Mouse (Mus musculus) CH12.LX (cell line): ENCODE data around the gene Spen. TPM values are rescaled to one million over a fixed set of nuclear protein-coding genes. Genes with fewer than 3 reads are reported as not detected.

Experiments used
- DNase-seq: peaks from one replicate; pipeline ENCODE4 v3.0.0-alpha.2; 2013; ENCODE audit errors: extremely low read depth
- H3K27ac ChIP-seq: 2 replicates; pipeline ENCODE4 v1.5.1; 2012; ENCODE audit warnings: low read depth, mild to moderate bottlenecking, control low read depth, moderate library complexity; ENCODE audit not compliant: insufficient read depth
- H3K27me3 ChIP-seq: replicated peaks from 2 replicates; pipeline ENCODE3; 2012; ENCODE audit warnings: inconsistent platforms
- H3K36me3 ChIP-seq, 2 experiments: replicated peaks in 1 of 2; 2 replicates each; pipeline versions ENCODE3 to v1.6.1; 2012; ENCODE audit warnings: inconsistent platforms in 1 of 2, low read length in 1 of 2, mild to moderate bottlenecking in 1 of 2, mixed read lengths in 1 of 2, moderate library complexity in 1 of 2; ENCODE audit not compliant: control insufficient read depth in 1 of 2, insufficient read depth in 1 of 2
- H3K4me1 ChIP-seq, 2 experiments: 2 replicates each; pipeline ENCODE4 v1.6.1; 2012; ENCODE audit warnings: inconsistent platforms in 1 of 2, moderate library complexity in 1 of 2; ENCODE audit not compliant: insufficient read depth in 2 of 2, control insufficient read depth in 1 of 2
- H3K4me2 ChIP-seq: 2 replicates; pipeline ENCODE4 v1.6.1; 2012; ENCODE audit warnings: low read depth, mild to moderate bottlenecking, control low read depth; ENCODE audit not compliant: poor library complexity, insufficient read depth, severe bottlenecking
- H3K4me3 ChIP-seq, 3 experiments: fragments of 150-350 bp in 1 of 3; sonication (generic) in 1 of 3; replicated peaks in 1 of 3; 2 replicates each; pipeline versions ENCODE3 to v1.5.1; 2011 to 2012; ENCODE audit warnings: low read depth in 2 of 3, low read length in 2 of 3, mild to moderate bottlenecking in 2 of 3, moderate library complexity in 2 of 3, control low read depth in 1 of 3, improper control_type of control experiment in 1 of 3, inconsistent platforms in 1 of 3, mixed read lengths in 1 of 3; ENCODE audit not compliant: poor library complexity in 1 of 3
- H3K79me2 ChIP-seq: replicated peaks from 2 replicates; pipeline ENCODE4 v1.6.1; 2012; ENCODE audit warnings: mild to moderate bottlenecking, moderate library complexity; ENCODE audit not compliant: control insufficient read depth, poor library complexity, insufficient read depth, severe bottlenecking; ENCODE audit errors: extremely low read depth
- H3K9ac ChIP-seq: 2 replicates; pipeline ENCODE4 v1.6.1; 2012; ENCODE audit warnings: low read depth, mild to moderate bottlenecking, control low read depth, moderate library complexity; ENCODE audit not compliant: insufficient read depth
- H3K9me3 ChIP-seq: replicated peaks from 2 replicates; pipeline ENCODE3; 2012; ENCODE audit warnings: low read length, inconsistent platforms, mixed read lengths
- BHLHE40 ChIP-seq: IDR thresholded peaks from 2 replicates; pipeline ENCODE4 v1.6.1; 2011; ENCODE audit warnings: mild to moderate bottlenecking, low read depth, low read length, improper control_type of control experiment
- CHD1 ChIP-seq: IDR thresholded peaks from 2 replicates; pipeline ENCODE4 v1.6.1; 2012; ENCODE audit warnings: low read depth, low read length, improper control_type of control experiment, inconsistent platforms
- CHD2 ChIP-seq: IDR thresholded peaks from 2 replicates; pipeline ENCODE4 v1.6.1; 2011; ENCODE audit warnings: low read length, improper control_type of control experiment
- ELF1 ChIP-seq: IDR thresholded peaks from 2 replicates; pipeline ENCODE4 v1.6.1; 2014; ENCODE audit warnings: low read depth, mild to moderate bottlenecking, inconsistent platforms, low read length, improper control_type of control experiment
- ETS1 ChIP-seq: conservative IDR thresholded peaks from 2 replicates; pipeline ENCODE4 v1.6.1; 2012; ENCODE audit warnings: low read depth, mild to moderate bottlenecking, inconsistent platforms, low read length, improper control_type of control experiment, moderate library complexity
- GABPA ChIP-seq: IDR thresholded peaks from 2 replicates; pipeline ENCODE4 v1.6.1; 2012; ENCODE audit warnings: low read depth, low read length, improper control_type of control experiment, inconsistent platforms; ENCODE audit not compliant: insufficient replicate concordance
- HCFC1 ChIP-seq: IDR thresholded peaks from 2 replicates; pipeline ENCODE4 v1.6.1; 2012; ENCODE audit warnings: low read depth, mild to moderate bottlenecking, inconsistent platforms, low read length, improper control_type of control experiment
- IRF4 ChIP-seq: IDR thresholded peaks from 2 replicates; pipeline ENCODE4 v1.6.1; 2014; ENCODE audit warnings: low read depth, mild to moderate bottlenecking, inconsistent platforms, low read length, improper control_type of control experiment
- JUN ChIP-seq: IDR thresholded peaks from 2 replicates; pipeline ENCODE4 v1.6.1; 2011; ENCODE audit warnings: low read depth, mild to moderate bottlenecking, low read length, improper control_type of control experiment, moderate library complexity; ENCODE audit not compliant: insufficient read depth
- KAT2A ChIP-seq: IDR thresholded peaks from 2 replicates; pipeline ENCODE4 v1.6.1; 2012; ENCODE audit warnings: low read length, improper control_type of control experiment, inconsistent platforms; ENCODE audit not compliant: insufficient replicate concordance
- MAFK ChIP-seq: IDR thresholded peaks from 2 replicates; pipeline ENCODE4 v1.6.1; 2011; ENCODE audit warnings: low read length, improper control_type of control experiment; ENCODE audit not compliant: insufficient replicate concordance
- MAX ChIP-seq: IDR thresholded peaks from 2 replicates; pipeline ENCODE4 v1.6.1; 2011; ENCODE audit warnings: low read length, improper control_type of control experiment
- MAZ ChIP-seq: IDR thresholded peaks from 2 replicates; pipeline ENCODE4 v1.6.1; 2012; ENCODE audit warnings: low read depth, mild to moderate bottlenecking, inconsistent platforms, low read length, improper control_type of control experiment, moderate library complexity
- MEF2A ChIP-seq: IDR thresholded peaks from 2 replicates; pipeline ENCODE4 v1.6.1; 2014; ENCODE audit warnings: low read depth, mild to moderate bottlenecking, inconsistent platforms, low read length, improper control_type of control experiment, borderline replicate concordance
- MXI1 ChIP-seq: IDR thresholded peaks from 2 replicates; pipeline ENCODE4 v1.6.1; 2011; ENCODE audit warnings: mild to moderate bottlenecking, low read depth, low read length, improper control_type of control experiment
- MYC ChIP-seq: IDR thresholded peaks from 2 replicates; pipeline ENCODE4 v1.6.1; 2011; ENCODE audit warnings: low read depth, mild to moderate bottlenecking, improper control_type of control experiment, low read length
- NELFE ChIP-seq: IDR thresholded peaks from 2 replicates; pipeline ENCODE4 v1.6.1; 2011; ENCODE audit warnings: low read depth, low read length, improper control_type of control experiment
- NRF1 ChIP-seq: IDR thresholded peaks from 2 replicates; pipeline ENCODE4 v1.6.1; 2014; ENCODE audit warnings: low read depth, mild to moderate bottlenecking, inconsistent platforms, low read length, improper control_type of control experiment, moderate library complexity
- PAX5 ChIP-seq: IDR thresholded peaks from 2 replicates; pipeline ENCODE4 v1.6.1; 2012; ENCODE audit warnings: low read length, inconsistent platforms, mixed read lengths
- POLR2A ChIP-seq: IDR thresholded peaks from 2 replicates; pipeline ENCODE4 v1.6.1; 2011; ENCODE audit warnings: low read depth, mild to moderate bottlenecking, improper control_type of control experiment, low read length
- POLR2AphosphoS2 ChIP-seq: IDR thresholded peaks from 2 replicates; pipeline ENCODE4 v1.6.1; 2011; ENCODE audit warnings: low read depth, low read length, improper control_type of control experiment
- RCOR1 ChIP-seq: conservative IDR thresholded peaks from 2 replicates; pipeline ENCODE4 v1.6.1; 2012; ENCODE audit warnings: low read depth, mild to moderate bottlenecking, inconsistent platforms, low read length, improper control_type of control experiment
- SIN3A ChIP-seq: IDR thresholded peaks from 2 replicates; pipeline ENCODE4 v1.6.1; 2012; ENCODE audit warnings: low read length, improper control_type of control experiment, inconsistent platforms
- TBP ChIP-seq: conservative IDR thresholded peaks from 2 replicates; pipeline ENCODE4 v1.6.1; 2011; ENCODE audit warnings: low read depth, low read length, improper control_type of control experiment
- TCF12 ChIP-seq: IDR thresholded peaks from 2 replicates; pipeline ENCODE4 v1.6.1; 2014; ENCODE audit warnings: low read depth, mild to moderate bottlenecking, inconsistent platforms, low read length, improper control_type of control experiment
- UBTF ChIP-seq: IDR thresholded peaks from 2 replicates; pipeline ENCODE4 v1.6.1; 2012; ENCODE audit warnings: low read depth, mild to moderate bottlenecking, inconsistent platforms, low read length, improper control_type of control experiment, moderate library complexity
- USF1 ChIP-seq: IDR thresholded peaks from 2 replicates; pipeline ENCODE4 v1.6.1; 2014; ENCODE audit warnings: low read depth, mild to moderate bottlenecking, inconsistent platforms, low read length, improper control_type of control experiment
- USF2 ChIP-seq: conservative IDR thresholded peaks from 2 replicates; pipeline ENCODE4 v1.6.1; 2011; ENCODE audit warnings: low read depth, low read length, improper control_type of control experiment
- ZMIZ1 ChIP-seq: IDR thresholded peaks from 2 replicates; pipeline ENCODE4 v1.6.1; 2012; ENCODE audit warnings: low read depth, mild to moderate bottlenecking, inconsistent platforms, low read length, improper control_type of control experiment
- ZNF384 ChIP-seq: IDR thresholded peaks from 2 replicates; pipeline ENCODE4 v1.6.1; 2012; ENCODE audit warnings: low read depth, low read length, improper control_type of control experiment, inconsistent platforms
- dilution Hi-C: fragments of 300-500 bp; cut with MboI; formaldehyde crosslinking; loops from 2 replicates; pipeline ENCODE4 v1.14.3; 2020; ENCODE audit warnings: low sequenced_read_pairs; ENCODE audit not compliant: extremely low pct_unique_long_range_greater_than_20kb, extremely low pct_ligation_motif_present
- in situ Hi-C: fragments of 300-500 bp; cut with MboI; formaldehyde crosslinking; loops from 3 replicates; pipeline ENCODE4 v1.14.3; 2019; ENCODE audit warnings: low sequenced_read_pairs, low pct_ligation_motif_present, low pct_unique_long_range_greater_than_20kb, mixed read lengths
- polyA plus RNA-seq: library from polyadenylated mRNA; unstranded; fragments of >175 nt; gene quantifications from 2 replicates; pipeline ENCODE4 v1.2.1, GENCODE M21; 2012; ENCODE audit warnings: low read depth; ENCODE audit not compliant: insufficient read length
- total RNA-seq, 2 experiments: library from RNA; depleted of rRNA; stranded (reverse); fragments of 300-350 nt in 1 of 2; fragments of >200 nt in 1 of 2; gene quantifications; 2 replicates each; pipeline ENCODE4 v1.2.3; 2012 to 2014

Gene Spen
- total and polyA plus RNA-seq, 3 experiments, result 4.0 to 21.6 (median 10.2) TPM

GRCm38 (mm10) chr4:141444451-141445327, 93.7 kb downstream of the Spen start, which contains the start of gene Zbtb17:
TSS of gene Zbtb17 (plus strand) at chr4:141444654.
- Histone ChIP-seq H3K4me1 (peaks cover 9 to 22% of the 10 kb centered on the region in 2 experiments), H3K36me3 (peaks cover 20 to 36% of the 10 kb centered on the region in 2 experiments), H3K9ac (peak within 1 kb of the TSS; percentile 93), H3K4me2 (peak within 1 kb of the TSS; percentile 88), H3K4me3 (peak within 1 kb of the TSS; percentile 75 to 90 (median 76)), H3K9me3 (no peaks in the 10 kb centered on the region), H3K79me2 (peaks cover 12% of the 10 kb centered on the region), H3K27me3 (peaks cover 3% of the 10 kb centered on the region), H3K27ac (peak within 1 kb of the TSS; percentile 2; the same call in 1 of the 2 replicates)
- TF ChIP-seq TCF12 (peak; percentile 93), ZNF384 (no peak), ZMIZ1 (peak; percentile 58), POLR2AphosphoS2 (peak; percentile 78; the same call in 1 of the 2 replicates), KAT2A (peak; percentile 98), PAX5 (no peak), ELF1 (peak; percentile 99), ETS1 (0 out of 2 replicates have a peak, but pooled peaks have one; percentile 18), USF1 (no peak), CHD1 (no peak), MAFK (no peak), NELFE (peak; percentile 88), TBP (peak; percentile 83), NRF1 (peak; percentile 97), MEF2A (peak; percentile 68), MAZ (no peak), RCOR1 (0 out of 2 replicates have a peak, but pooled peaks have one; percentile 62), MAX (peak; percentile 66; the same call in 1 of the 2 replicates), MXI1 (peak; percentile 70), IRF4 (peak; percentile 59; the same call in 1 of the 2 replicates), HCFC1 (peak; percentile 99), BHLHE40 (peak; percentile 38; the same call in 1 of the 2 replicates), SIN3A (peak; percentile 95), USF2 (no peak), CHD2 (peak; percentile 79), UBTF (0 out of 2 replicates have a peak, but pooled peaks have one; percentile 58), POLR2A (peak; percentile 89), JUN (no peak), GABPA (peak; percentile 80; the same call in 1 of the 2 replicates), MYC (peak; percentile 46; the same call in 1 of the 2 replicates)
- dilution Hi-C loops (no loop called here), in situ Hi-C loops (loop anchor here (5.0 kb wide), 1 partner anchor 32 kb away; no protein-coding TSS in a partner anchor)
- peak; percentile 87 for DNase-seq
